Mouse (Mus musculus) urinary bladder, postnatal 4 days (tissue): ENCODE measurements around the gene Tiprl.

ENCODE experiments used
- DNase-seq, 2 experiments: peaks; one replicate each; pipeline ENCODE4 v3.0.0; 2021 to 2022; ENCODE audit warnings: low spot score in 2 of 2

Tiprl gene

DNA sequence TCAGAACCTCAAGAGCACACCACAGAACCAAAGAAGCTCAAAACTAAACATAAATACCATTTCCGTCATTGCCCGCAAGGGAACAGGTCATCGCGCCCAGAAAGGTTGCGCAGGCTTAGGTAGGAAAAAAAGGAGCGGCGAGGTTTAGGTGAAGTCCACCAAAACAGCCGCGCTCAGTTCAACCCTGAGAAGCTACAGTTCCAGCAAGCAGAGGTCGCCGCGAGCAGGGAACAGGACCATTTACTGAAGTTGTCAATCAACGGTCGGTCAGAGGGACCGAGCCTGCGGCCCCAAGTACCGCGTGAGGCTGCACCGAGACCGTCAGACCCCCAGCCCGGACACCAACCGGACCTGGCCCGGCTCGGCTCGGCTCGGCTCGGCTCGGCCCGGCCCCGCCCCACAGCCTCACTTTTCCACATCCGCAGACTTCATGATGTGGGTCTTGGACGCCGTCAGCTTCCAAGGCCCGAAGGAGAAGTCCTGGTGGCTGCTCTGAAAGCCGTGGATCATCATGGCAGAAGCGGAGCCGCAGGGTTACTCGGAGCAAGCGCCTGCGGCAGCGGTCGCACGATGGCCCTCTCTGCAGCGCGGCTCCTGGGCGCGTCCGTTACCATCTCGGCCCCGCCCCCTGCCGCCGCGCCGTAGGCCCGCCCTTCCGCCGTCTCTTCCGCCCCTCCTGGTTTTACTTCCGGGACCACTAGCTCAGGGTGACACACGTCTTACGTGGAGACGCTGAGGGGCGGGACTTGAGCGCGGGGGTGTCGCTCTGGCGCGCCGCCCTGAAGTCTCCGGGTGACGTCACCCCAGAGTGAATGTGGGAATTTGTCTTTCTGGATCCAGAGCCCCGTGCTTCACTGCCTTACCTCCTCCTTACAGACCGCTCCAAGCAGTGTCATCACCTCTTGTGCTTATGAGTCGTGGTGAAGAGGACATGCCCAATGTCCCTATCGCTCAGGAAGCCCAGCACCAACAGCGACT lies at the start of gene Tiprl:
Tiprl (minus strand) TSS at position 676 of the 978 bp plus-strand sequence.
- peak; percentile 95 to 96 for DNase-seq

DNA sequence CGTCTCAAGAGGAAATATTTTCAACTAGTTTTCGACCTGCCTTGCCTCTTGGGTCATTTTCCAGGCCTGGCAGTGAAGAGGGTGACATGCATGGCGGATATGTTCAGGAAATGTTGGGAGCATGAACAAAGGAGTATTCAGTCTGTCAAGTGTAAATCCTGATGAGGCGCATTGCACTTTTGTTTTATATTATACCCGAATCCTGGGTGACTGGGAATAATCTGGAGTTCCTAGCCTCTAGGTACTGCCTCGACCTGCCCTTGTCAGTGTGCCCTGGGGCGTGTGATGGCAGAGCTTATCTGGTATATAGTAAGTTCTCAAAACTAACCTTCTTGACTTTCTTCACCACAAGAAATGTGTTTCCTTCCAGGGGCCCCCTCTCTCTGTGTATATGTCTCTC lies 47.3 kb upstream of the Tiprl start:
- DNase-seq = no peak

DNA sequence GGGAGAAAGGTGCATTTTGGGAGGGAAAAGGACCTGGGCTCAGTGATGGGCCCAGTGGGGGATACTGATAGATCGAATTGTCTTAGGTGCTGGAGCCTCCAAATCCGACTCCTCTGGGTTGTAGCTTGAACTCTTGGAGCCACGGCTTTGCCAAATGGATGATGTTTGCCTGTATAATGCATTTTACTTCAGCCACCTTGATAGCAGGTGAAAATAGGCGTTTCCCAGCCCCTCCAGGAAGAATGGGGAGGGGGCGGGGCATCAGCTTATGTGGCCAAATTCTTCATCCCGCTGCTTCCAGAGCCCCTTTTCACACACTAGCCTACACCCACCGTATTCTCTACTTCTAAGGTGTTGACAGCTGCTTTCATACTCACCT lies 46.2 kb upstream of the Tiprl start:
- no peak for DNase-seq

DNA sequence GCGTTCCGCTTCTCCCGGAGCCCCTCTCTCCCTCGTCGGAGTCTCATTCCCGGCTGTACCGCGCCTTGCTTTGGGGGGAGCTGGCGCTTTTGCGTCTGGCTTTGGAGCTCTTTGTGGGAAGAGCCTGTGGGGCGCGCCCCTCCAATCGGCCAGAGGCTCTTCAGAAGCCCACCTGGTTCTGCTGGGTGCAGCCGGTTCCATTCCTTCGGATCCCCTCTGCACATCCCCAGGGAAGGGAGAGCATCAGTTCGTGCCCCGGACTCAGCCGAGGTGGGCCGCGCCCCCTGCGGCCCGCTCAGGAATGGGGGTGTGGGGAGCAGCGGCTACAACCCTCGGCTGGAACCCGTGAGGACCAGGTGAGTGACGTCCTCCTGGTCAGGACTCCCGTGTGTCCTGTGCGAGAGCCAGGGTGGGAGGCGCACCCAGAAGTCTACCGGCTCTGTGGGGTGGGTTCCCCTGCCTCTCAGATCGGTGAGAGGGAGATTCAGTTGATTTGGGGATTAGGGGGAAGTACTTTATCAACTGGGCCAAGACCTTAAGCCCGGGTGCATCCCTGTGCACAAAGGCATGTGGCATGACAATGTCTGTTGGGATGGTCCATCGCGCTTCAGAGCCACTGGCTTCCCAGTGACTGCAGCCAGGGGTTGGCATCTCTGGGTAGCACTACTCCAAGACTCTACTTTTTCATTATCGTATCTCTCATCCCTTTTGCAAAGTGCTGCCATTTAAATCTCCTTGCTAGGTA lies 45.6 kb upstream of the Tiprl start:
- DNase-seq = no peak

DNA sequence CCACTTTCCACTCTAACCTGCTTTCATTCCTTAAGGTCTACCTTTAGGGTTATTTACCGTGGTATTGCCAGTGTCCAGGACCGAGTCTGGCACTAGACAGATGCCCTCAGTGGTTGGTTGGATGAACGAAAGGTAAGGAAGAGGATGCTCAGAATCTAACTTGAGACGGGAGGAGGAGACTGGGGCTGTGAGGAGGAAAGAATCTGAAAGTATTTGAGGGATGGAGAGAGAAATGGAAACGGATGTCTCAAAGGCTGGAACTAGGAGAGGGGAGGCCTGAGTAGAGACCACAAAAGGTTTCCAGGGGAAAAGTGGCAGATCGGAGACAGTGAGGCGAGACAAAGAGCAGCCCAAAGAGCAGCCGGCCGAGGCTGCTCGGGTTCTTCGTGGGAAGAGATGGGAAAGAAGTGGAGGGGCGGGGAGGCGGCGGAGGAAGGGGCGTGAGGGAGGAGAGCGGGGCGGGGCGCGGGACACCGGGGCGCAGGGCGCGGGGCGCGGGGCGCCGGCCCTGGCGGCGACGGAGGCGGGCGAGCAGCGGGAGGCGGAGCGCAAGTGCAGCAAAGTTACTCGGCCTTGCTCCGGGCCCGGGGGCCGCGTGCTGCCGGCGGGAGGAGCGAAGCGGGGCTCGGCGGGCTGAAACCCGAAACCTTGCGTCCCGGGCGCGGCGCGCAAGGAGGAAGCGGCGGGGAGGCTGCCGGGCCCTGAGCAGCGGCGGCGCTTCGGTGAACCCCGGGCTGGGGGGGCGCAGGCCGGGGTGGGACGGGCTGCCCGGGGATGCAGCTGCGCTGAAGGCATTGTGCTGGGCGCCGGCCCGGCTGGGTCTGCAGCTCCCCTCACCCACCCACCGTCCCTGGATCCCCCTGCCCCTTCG lies 44.8 kb upstream of the Tiprl start:
- DNase-seq = peak; percentile 78 to 82

DNA sequence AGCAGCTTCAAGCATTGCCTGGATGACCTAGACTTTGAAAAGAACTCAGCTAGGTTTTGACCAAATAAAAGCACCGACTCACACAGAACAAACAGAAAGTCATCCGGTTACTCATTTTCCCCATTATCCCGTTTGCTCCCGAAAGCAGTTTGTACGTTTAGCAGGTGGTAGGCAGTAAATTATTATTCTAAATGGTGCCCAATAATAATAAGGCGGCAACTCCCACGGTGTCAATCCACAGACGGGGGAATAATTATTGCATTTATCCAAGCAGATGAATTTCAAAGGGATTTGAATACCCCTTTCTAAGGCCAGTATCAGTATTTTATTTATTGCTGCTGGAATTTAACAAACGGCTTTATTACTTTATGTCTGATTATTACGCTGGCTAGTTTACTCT lies 43.9 kb upstream of the Tiprl start:
- no peak for DNase-seq

DNA sequence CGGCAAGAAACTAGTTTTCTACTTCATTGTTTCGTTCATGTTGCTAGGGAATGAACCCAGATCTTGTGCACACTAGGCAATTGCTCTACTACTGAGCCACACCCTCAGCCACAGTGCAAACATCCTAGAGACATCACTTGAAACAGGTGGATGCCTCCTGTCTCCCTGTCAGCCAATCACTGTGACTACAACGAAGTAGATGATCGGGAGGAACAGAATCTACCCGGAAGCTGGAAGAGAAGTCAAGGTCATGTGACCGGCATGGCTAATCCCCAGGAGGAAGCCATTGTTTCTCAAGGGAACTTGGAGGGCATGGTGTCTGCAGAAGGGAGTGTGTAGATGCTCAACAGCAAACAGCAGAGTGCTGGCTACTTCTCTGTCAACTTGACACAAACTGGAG lies 38.1 kb upstream of the Tiprl start:
- DNase-seq = no peak

DNA sequence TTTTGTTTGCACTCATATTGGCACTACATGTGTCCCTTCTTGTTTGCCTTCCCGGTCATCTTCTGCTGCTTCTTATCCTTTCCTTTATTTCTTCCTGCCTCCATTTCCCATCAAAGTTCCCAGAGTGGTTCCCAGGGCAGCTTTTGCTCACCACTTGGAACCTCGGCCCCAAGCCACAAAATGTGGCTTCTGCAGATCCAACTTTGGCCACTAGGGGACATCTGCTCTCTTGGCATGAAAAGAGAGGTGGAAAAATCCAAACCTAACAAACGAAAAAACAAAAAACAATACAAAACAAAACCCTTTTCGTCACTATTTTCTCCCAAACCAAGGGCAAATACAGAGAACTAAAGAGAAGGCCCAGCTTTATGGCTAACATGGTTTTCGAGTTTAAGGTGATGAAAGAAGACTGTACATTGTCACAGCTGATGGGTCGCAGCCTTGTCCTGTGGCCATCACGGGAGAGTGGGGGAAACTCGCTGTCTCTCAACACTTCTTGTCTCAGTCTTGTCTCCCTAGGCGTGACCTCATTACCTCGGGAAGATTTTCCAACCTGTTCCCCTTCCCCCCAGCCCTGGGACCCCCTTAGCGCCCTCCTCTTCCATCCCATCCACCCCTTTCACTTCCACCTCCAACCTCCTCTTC lies 15.4 kb upstream of the Tiprl start:
- peak in 1 of 2 experiments; percentile 71 for DNase-seq

DNA sequence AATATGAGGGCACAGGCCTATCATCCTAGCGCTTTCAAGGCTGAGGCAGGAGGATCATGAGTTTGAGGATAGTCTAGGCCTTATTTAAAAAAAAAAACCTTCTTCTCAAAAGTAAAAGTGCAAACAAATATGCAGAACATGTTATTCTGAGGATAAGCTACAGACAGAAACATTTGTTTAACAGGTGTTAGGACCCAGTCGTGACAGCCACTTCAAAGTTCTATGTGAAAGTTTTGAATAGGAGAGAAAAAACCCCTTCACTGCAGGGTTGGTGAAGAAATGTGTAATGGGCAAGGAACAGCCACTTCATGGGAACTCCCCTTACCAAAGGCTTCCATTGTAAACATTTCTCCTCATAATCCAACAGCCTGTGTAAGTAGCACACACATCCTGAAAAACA lies 13.8 kb upstream of the Tiprl start:
- DNase-seq = no peak

DNA sequence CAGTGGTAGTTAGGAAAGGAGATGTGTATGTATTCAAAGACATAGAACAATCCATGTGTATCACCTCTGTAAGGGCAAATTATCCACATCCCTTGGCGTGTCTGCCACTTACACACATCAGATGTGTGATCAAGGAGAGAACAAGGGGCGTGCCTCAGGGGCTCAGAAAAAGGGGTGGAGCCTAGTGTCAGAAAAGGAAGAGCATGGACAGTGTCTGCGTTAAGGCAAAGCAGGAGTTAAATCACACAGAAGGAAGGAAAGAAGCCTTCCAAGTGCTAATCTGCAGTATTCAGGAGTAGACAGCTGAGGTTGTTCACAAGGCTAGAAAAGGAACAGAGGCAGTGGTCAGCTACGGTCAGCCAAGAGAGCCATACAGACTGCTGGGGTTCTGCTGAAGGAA lies 12.0 kb upstream of the Tiprl start:
- DNase-seq = no peak

DNA sequence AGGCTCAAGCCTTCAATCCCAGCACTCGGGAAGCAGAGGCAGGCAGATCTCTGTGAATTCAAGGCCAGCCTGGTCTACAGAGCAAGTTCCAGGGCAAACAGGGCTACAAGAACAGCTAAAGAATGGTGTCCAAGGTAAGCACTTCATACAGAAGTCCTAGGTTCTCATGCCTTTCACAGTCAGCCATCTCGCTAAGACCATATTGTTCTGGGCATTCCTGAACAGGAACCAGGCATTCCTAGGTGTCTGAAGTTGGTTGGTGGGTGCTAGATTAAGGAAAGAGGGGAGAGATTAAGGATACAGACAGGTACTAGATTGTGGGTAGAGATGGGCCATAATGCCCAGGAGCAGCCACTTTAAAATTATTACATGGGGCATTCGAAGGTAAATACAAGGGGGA lies 11.0 kb upstream of the Tiprl start:
- no peak for DNase-seq

DNA sequence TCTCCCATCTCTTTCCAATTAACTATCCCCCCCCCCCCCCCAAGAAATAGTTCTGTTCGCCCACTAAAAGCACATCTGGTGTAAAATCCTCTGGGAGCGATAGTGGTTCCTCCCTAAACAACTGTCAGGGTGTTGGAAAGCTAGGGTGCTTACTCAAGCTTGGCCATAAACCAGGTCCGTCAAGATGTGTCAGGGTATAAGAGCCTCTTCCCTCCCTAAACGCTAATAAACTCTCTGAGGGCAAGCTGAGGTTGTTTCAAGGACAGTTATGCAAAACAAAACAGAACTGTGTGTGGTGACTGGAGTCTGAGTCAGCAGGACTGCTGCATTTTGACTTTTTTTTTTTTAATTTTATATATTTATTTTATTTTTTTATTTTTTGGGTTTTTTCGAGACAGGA lies 10.3 kb upstream of the Tiprl start:
- DNase-seq = no peak

DNA sequence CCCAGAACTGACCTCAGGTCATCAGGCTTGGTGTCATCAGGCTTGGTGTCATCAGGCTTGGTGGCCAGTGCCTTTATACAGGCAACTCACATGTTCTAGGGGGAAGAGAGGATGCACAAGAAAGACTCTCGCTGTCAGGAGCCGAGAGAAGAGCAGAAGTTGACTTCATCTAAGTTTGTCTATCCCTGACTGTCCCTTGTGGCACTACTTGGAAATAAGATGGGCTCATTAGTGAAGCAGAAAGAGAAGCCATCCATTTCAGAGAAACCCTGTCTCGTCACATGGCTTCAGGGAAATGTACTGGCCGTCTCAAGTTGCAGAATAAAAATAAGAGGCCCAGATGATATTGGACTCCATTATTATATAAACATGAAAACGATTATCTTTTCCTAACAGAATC lies 9.8 kb upstream of the Tiprl start:
- DNase-seq = no peak

DNA sequence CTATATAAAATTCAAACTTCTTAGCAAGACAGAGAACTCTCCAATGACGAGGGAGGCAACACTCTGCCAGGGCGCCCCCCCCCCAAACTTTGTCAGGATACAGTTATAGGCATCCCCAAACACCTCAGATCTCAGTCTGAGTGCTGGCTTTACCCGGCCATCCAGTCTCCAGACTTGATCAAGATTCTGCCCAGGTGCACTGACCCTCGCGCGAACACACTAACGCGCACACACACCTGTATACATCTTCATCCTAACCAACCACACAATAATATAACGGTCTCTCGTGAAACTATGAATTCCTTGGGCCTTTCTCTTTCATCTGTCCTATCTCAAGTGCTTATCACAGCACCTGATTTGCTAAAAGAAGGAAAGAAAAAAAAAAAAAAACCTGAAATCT lies 950 bp downstream of the Tiprl start:
- DNase-seq = no peak

DNA sequence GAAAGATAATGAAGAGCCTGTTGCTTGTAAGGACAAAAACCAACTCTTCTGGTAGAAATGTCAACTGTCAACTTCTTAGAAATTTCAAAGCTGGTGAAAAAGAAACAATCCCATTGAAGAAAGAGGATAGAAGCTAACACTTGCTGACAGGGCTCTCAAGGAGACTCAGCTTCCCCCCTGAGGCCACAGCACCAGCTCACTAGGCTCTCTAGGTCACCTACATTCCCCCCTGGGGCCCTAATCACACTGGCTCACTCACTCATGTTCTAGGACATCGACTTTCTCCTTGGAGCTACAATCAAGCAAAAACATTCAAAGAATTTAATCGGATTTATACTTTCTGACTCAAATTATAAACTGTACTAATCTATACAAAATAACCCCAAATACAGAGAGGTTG lies 3.0 kb downstream of the Tiprl start:
- DNase-seq = no peak

DNA sequence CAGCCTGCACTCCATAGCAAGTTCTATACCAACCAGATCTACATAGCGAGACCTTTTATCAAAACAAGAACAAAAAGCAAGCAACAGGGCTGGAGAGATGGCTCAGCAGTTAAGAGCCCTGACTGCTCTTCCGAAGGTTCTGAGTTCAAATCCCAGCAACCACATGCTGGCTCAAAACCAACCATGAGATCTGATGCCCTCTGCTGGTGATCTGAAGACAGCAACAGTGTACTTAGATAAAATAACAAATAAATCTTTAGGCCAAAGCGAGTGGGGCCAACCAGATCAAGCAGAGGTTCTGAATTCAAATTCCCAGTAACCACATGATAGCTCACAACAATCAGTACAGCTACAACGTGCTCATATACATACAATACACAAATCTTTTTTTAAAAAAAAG lies 6.1 kb downstream of the Tiprl start:
- DNase-seq = no peak

DNA sequence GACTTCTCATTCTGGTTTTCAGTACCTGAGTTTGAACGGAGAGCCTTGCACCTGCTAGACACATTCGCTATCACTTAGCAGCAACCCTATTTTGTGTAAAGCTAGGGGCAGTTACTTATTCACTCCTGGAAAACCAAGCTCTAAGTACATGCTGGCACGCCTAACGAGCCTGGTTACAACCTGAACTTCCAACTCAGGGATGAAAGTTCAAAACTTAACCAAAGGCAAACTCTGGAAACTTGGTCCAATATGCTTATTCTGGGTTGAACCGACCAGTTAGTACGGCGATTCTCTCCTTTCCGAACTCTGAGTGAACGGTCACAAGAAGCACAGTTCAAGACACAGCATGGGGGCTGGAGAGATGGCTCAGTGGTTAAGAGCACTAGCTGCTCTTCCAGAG lies 7.2 kb downstream of the Tiprl start:
- DNase-seq = no peak

DNA sequence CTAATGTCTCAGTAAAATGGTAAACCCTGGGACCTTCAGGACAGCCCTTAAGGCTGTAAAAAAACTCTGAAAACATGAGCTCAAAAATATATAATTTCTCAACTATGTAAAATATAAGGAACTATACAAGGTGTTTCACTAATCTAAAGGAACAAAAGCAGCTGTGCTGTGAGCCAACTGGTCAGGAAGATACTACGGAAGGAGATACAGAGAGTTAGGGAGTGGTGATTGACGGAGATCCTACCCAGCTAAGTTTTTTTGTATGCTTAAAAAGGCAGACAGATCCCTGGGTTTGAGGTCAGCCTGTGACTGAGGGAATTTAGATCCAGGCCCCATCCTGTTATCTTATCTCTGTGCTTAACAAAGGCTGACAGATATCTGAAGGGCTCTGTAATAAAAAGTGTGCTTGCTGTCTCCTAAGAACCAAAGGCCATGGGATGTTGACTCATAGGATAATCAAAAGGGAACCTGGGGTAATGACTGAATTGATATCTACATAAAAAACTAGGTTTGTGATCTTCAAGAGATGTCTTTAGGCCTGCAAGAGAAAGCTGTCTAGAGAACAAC lies 19.7 kb downstream of the Tiprl start:
- no peak for DNase-seq

DNA sequence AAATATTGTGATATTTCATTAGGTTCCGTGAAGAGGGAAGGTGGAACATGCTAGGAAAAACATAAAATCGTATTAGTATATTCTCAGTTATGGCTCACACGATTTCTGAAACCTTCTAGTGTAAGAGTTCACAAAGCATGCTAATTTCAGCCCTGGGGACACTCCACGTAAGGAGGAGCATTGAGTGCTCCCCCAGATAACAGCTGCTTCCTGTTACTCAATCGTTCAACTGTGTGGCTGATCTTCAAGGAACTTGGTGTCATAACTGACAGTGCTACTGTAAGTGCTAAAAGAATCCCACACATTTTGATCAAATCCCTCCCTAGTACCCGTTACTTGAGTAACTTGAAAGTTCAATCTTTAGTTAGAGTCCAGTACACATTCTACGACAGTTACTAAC lies 21.0 kb downstream of the Tiprl start:
- DNase-seq = no peak

DNA sequence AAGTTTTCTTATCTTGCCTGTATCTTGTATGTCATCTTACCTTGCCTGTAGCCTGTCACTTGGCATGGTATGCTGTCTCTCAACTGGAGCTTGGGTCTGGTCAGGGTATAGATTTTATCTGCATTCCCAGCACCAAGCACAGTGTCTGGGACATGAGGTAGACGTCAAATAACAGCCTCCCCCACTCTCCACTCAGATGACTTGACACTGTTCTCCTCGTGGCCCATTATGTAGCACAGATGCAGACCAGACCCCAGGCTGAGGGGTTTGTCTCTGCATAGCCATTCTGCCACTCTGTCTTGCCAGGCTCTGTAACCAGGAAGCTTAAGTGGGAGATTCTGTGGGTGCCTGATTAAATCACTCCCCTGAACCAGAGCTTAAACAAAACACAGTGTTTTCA lies 31.2 kb downstream of the Tiprl start:
- DNase-seq = no peak

DNA sequence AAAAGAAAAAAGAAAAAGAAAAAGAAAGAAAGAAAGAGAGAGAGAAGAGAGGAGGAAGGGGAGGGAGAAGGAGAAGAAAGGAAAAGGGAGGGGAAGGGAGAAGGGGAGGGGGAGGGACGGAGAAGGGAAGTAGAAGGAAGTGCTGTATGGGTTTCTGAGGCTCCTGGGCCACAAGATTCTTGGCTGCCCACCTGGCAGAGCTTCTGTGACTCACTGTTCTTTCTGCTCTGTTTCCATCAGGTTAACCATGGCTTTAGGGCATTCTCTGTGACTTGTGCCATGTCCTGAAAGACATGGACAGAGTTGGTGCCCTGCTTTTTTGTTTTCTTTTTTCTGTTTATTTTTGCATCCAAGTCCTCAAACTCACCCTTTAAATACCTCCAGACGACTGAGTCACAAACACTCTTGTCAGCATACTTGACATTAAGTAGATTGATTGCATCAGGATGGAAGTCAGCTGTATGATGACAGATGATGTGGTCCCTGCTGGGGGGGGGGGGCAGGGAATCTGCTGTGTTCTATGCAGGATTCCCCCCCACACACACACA lies 33.2 kb downstream of the Tiprl start:
- DNase-seq = no peak
